Mouse (Mus musculus) embryo, embryonic 9.5 days (tissue): Measurements from ENCODE around the gene Adgrf2.

ENCODE experiments used
- DNase-seq: peaks from one replicate; pipeline ENCODE4 v3.0.0-alpha.2; 2017; ENCODE audit errors: extremely low spot score

Gene Adgrf2

GRCm38 (mm10) chr17:42741801-42742217 is at the start of gene Adgrf2:
TSS of gene Adgrf2 (minus strand) at chr17:42742179.
- DNase-seq, result peak; percentile 14

- DNase-seq, result no peak
Measured at GRCm38 (mm10) chr17:42790787-42791186, 48.8 kb upstream of the Adgrf2 start.

GRCm38 (mm10) chr17:42789723-42790122 is 47.7 kb upstream of the Adgrf2 start:
- DNase-seq, result no peak

- DNase-seq, result no peak
Measured at GRCm38 (mm10) chr17:42788686-42789453, 46.9 kb upstream of the Adgrf2 start.

- DNase-seq, result peak; percentile 79
Measured at GRCm38 (mm10) chr17:42782156-42782757, 40.3 kb upstream of the Adgrf2 start.

GRCm38 (mm10) chr17:42753791-42754190 is 11.8 kb upstream of the Adgrf2 start:
- no peak for DNase-seq

GRCm38 (mm10) chr17:42752173-42752572 is 10.2 kb upstream of the Adgrf2 start:
- DNase-seq, result no peak

GRCm38 (mm10) chr17:42745657-42746420 is 3.9 kb upstream of the Adgrf2 start:
- DNase-seq, result no peak

GRCm38 (mm10) chr17:42742823-42743222 is 844 bp upstream of the Adgrf2 start:
- DNase-seq, result no peak

GRCm38 (mm10) chr17:42738794-42739193 is 3.2 kb downstream of the Adgrf2 start:
- DNase-seq, result no peak

- no peak for DNase-seq
Measured at GRCm38 (mm10) chr17:42717161-42717560, 24.8 kb downstream of the Adgrf2 start.

GRCm38 (mm10) chr17:42714991-42715390 is 27.0 kb downstream of the Adgrf2 start:
- DNase-seq, result no peak

GRCm38 (mm10) chr17:42710717-42711116 is 31.3 kb downstream of the Adgrf2 start:
- no peak for DNase-seq

- no peak for DNase-seq
Measured at GRCm38 (mm10) chr17:42705611-42706010, 36.4 kb downstream of the Adgrf2 start.

- no peak for DNase-seq
Measured at GRCm38 (mm10) chr17:42702198-42702597, 39.8 kb downstream of the Adgrf2 start.

- DNase-seq, result no peak
Measured at GRCm38 (mm10) chr17:42694730-42695129, 47.2 kb downstream of the Adgrf2 start.

GRCm38 (mm10) chr17:42692136-42692535 is 49.8 kb downstream of the Adgrf2 start, which contains the start of gene Adgrf4:
TSS of gene Adgrf4 (minus strand) at chr17:42692284.
- DNase-seq, result no peak

GRCm38 (mm10) chr17:42690531-42690930 is 51.4 kb downstream of the Adgrf2 start:
- no peak for DNase-seq
